Mouse (Mus musculus): ENCODE results near the gene Csmd2.
"Not testable (repeated sequence)": the region's sequence is repeated elsewhere in the genome, so short reads cannot be mapped to it uniquely, and the experiment has no call there.

Gene Csmd2

GRCm38 (mm10) chr4:128048716-128049115 is 61.1 kb downstream of the Csmd2 start:
- no peak for DNase-seq

- DNase-seq = no peak
Observed at GRCm38 (mm10) chr4:128052701-128053100, 65.0 kb downstream of the Csmd2 start.

- not testable (repeated sequence) for DNase-seq
Observed at GRCm38 (mm10) chr4:128061274-128061673, 73.6 kb downstream of the Csmd2 start.

DNA sequence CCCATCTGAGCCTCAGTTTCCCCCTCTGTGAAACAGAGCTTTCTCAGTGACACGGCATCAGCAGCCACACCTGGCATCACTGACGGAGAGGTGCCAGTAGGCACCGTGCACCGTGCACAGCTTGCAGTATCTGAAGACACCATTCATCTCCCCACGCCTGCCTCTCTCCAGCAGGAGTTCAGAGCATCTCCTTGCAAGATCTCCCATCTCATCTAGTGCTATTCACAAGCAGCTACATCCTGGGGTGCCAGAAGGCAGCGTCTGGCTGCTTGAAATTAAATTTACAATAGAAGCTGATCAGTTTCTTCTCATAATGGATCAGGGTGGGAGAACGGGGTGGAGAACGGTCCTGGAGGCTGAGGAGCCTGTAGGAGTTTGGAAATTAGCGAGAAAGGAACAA is 79.5 kb downstream of the Csmd2 start:
- DNase-seq = no peak

DNA sequence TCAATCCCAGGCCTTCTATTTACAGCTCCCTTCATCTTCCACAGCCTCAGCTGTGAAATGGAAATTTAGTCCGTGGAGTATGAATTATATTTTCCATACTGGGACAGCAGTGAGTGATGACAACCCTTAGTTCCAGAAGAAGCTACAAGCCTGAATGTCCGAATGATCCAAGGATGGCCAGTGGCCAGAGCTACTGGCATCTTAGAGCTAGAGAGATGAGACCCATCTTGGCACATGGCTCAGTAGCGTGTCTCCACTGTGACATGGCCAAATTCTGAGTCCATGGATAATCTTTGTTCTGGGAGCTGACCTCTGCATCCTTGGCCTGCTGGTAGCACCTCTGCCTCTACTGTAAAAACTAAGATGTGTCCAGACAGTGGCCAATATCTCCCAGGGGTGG is 96.8 kb downstream of the Csmd2 start:
- DNase-seq = no peak

DNA sequence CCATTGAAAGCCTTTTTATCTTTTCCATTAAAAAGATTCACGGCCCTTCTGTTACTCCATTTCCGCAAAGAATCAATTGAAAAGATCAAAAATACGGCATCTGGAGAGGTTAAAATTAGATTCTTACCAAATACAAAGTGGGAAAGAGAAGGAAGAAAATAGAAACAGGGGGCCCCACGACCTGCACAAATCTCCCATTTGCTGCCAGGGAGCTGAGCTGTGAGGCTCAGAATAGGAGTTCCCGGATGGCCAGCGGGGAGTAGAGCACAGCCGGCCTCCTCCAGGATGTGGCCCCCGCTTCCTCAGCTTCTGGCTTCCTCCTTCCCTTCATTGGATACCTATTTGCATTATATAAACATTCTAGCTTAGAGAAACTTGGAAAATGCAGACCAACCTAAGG is 97.4 kb downstream of the Csmd2 start:
- no peak for DNase-seq

- DNase-seq = no peak
Observed at GRCm38 (mm10) chr4:128087147-128087606, 99.5 kb downstream of the Csmd2 start.

- no peak for DNase-seq
Observed at GRCm38 (mm10) chr4:128087704-128088103, 100.0 kb downstream of the Csmd2 start.

DNA sequence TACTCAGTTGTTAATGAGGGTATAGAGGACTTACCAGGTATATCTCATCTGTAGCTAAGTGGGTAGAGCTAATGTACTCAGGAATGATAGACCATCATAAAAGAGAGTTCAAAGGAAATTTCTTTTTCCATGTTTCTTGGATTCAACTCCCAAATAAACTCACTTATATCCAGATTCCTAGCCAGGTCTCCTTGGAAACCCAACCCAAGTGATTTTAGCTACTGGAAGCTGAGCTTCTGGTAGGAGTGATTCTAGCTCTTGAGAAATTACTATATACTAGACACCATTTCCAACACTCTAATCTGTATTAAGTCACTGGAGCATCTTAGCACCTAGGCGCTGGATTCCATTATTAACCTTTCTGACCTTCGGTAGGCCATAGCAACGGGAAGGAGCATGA is 100.6 kb downstream of the Csmd2 start:
- DNase-seq = no peak

GRCm38 (mm10) chr4:128091938-128092337 is 104.3 kb downstream of the Csmd2 start:
- DNase-seq = no peak

GRCm38 (mm10) chr4:128099515-128099914 is 111.9 kb downstream of the Csmd2 start:
- no peak for DNase-seq

DNA sequence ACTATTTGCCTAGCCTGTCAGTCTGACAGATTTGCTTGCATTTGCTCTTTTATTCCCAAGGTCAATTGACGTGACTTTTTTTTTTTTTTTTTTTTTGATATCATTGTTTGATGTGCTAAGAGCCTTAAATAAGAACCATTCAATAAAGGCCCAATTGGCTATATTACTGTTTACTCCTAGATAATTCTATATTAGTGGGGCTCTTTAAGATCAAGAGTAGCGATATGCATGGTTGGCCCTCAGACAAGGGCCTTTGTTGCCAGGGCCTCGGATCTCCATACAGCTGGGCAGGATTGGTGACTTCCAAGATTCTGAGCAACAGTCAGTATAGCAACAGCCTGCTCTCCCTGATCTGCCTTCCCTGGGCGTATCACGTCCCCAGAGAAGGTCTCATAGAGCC is 112.9 kb downstream of the Csmd2 start:
- no peak for DNase-seq

DNA sequence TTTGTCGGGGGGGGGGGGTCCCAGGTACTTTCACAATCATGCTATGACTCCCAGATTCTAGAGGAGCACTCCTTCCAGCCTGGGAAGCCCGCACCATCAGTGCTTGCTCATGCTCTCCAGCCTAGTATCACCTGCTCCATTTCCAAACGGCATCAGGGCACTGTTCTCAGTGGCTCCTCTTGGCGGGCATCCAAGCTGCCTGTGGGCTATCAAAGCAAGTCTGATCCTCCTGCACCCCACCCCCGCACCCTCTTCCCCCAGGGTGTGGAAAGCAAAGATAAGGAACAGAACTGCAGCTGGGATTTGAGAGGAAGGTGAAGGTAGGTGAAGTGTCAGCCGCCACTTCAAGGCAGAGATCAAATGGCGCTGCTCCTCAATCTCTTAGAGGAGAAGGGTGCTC is 128.7 kb downstream of the Csmd2 start:
- no peak for DNase-seq

DNA sequence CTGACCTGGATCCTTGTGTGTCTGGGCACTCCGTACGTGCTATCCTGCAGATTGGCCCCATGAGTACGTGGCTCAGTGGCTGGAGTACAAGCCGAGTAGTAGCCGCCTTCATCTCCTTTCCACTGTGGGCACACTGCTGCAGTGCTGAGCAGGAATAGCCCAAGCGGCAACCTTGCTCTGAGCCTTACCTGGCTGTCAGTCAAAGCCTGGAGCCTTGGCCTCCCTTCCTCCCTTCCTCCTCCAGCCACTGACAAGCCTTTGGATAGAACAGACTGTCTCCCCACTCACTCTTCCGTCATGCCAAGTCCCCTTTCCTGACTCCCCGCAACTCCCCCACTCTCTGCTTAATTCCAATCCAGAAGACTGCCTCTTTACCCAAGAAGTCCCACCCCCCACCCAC is 135.6 kb downstream of the Csmd2 start:
- DNase-seq = no peak

DNA sequence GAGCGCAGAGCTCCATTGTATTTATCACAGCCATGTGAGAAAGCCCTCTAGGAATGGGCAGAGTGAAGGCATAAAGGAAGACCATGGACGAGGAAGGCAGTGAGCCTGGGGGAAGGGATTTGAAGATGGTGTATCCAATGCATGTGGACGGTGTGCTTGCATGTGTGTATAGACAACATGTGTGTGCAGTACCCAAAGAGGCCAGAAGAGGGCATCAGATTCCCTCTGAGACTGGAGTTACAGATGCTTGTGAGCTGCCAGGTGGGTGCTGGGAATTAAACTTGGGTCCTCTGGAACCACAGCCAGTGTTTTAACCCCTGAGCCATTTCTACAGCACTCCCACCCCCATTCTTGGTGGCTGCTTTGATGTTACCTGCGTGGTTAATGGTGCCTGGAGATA is 137.1 kb downstream of the Csmd2 start:
- DNase-seq = no peak

DNA sequence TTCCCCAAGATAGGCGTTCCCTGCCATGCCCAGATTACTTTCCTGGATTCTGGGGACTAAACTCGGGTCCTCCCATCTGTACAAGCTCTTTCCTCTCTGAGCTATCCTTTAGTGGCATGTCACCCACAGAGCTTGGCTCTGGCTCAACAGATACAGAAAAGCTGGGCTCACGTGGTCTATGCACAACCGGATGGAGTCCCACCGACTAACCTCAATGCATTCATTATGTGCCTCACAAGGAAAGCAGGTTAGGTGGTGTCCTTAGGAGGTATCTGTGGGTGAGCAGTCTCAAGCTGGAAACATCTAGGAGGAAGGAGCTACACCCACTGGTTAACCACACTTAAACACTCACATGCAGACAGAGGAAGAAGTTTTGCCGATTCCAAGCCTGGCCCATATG is 140.9 kb downstream of the Csmd2 start:
- DNase-seq = no peak

- DNase-seq = no peak
Observed at GRCm38 (mm10) chr4:128130611-128131142, 143.0 kb downstream of the Csmd2 start.

GRCm38 (mm10) chr4:128131666-128132065 is 144.0 kb downstream of the Csmd2 start:
- DNase-seq = no peak

DNA sequence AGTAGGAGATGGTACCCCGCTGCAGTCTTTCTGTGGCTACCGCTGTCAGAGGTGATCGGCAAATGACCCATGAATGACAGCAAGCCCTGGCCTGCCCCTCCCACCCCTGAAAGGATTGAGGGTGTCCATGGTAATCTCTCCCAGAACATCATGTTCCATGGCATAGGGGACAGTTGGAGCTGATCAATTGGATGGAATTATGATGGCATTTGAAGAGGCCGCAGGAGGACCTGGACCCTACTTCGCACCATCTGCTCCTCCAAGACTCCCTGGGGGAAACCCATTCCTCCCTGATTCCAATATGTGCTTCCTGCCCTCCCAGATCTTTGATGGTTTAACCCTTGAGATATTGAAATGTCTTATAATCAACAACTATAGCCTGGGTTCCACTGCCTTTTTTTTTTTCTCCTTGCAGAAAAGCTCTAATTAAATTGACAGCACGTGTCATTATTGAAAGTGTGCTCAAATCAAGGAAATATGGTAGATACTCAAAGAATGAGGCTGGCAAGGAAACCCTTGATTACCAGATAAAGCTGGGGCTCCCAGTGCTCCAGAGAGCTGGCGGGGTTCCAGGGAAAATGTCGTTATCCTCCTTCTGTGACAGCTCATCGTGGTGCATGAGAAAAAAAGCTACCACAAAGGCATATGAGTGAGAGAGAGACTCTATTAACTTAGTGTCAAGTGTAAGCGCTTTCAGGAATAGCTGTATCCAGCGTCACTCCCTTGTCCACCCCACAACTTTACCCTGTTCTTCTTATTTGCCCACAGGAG is 145.4 kb downstream of the Csmd2 start:
- DNase-seq = no peak

DNA sequence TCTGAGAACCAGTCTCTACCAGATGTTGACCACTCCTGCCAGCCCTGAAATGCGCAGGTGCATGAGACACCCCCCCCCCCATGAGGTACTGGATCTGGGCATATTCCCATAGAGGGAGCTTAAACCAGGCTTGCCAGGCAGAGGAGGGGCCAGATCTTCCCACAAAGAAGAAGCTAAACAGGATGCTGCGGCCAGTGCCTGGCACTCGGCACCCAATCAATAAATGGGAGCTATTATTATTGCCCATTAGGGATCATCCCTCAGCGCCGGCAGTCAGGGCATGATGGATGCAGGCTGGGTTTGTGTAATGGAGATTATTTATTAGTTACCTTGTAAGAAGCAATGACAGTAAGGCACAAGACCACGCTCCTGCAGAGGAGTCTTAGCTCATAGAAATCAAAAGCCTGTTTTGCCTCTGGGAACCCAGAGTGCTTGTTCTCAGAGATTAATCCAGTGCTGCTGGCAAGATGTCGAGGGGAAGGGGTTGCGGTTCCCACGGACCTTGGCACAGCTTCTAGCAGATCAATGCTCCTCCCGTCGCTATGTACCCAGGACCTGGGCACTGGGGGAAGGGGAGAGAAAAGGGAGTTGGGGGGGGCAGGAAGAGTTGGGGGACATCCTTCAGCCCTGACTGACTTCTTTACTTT is 146.8 kb downstream of the Csmd2 start:
- no peak for DNase-seq

DNA sequence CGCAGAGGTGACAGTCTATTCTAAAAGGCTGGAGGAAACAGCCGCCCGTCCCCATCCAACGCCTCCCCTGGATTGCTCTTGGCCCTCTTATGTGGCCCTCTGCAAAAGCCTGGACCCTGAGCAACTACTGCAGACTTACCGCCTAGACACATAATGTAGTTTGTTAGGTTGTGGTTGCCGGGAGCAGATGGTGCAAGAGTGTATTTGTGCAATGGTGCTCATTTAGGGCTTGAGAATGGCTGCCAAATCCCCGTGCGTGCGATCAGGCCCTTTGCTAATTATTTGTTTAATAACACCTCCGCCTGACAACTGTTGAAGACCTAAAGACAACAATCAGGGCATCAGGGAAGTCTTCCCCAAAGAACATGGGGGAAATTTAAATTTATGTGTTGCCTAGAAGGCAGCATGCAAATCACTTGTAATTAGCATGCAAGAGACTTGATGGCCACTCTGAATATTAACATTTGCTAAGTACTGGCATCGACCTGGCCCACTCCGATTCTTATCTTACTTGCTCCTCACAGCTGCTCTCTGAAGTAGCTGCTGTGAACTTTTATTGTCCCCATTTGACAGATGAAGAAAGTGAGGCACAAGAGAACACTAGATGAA is 147.5 kb downstream of the Csmd2 start:
- no peak for DNase-seq

DNA sequence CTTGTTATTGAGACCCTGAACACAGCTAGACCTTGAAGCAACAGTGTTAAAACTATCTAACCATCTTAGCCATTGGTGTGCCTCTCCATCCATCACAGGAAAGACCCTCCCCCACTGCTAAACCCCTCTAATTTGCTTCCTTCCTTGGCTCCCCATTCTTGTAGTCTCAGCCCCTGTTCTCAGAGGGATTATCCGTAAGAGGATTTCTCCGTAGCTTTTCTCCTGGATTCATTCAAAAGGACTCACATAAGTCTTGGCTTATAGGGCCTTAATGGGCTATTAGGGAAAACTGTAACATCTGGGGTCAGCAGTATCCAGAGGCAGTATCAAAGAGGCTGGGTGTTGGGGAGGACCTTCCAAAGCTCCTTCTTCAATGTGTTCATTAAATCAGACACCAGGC is 152.3 kb downstream of the Csmd2 start:
- DNase-seq = no peak

- DNase-seq = no peak
Observed at GRCm38 (mm10) chr4:128141161-128142101, 153.8 kb downstream of the Csmd2 start.
